Mouse (Mus musculus) ovary, adult 18-20 months (tissue): ENCODE results near the gene Hfe2.
A peak's percentile ranks its signal among the peaks of the same experiment; 100 is the strongest.
"Not testable (repeated sequence)": the region's sequence is repeated elsewhere in the genome, so short reads cannot be mapped to it uniquely, and the experiment has no call there.

Source experiments
- DNase-seq: peaks from one replicate; pipeline ENCODE4 v3.0.0; 2022; ENCODE audit warnings: low spot score, mixed read lengths

Gene Hfe2

GRCm38 (mm10) chr3:96496216-96496615 is 28.8 kb upstream of the Hfe2 start:
- DNase-seq = no peak

DNA sequence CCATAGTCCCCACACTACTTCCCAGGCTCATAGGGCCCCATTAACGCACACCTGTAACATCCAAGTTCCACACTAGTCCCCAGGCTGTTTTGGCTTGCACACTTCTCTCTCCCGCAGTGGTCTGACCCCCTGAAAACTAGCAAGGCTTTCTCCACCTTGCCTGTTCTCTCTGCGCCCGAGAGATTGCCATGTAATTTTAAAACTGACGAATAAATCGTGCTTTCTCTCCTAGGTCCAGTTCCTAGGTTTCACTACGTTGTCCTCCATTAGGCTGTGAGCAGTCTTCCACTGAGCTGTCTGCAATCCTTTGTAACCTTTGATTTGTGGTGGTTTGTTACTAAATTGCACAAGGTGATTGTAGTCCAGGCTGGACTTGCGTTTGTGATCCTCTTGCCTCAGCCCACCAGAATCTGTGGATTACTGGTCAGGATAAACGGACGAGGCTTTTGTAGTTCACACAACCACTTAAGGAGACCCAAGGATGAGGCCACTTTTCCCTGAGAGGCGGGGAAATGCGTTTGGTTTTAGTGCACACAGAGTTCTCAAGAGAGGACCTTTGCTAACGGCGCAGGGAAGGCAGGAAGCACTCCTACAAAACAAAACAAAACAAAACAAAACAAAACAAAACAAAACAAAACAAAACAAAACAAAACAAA is 28.2 kb upstream of the Hfe2 start:
- not testable (repeated sequence) for DNase-seq

GRCm38 (mm10) chr3:96497451-96498028 is 27.4 kb upstream of the Hfe2 start:
- DNase-seq = peak; percentile 39

- DNase-seq = no peak
Measured at GRCm38 (mm10) chr3:96498476-96499245, 26.3 kb upstream of the Hfe2 start.

DNA sequence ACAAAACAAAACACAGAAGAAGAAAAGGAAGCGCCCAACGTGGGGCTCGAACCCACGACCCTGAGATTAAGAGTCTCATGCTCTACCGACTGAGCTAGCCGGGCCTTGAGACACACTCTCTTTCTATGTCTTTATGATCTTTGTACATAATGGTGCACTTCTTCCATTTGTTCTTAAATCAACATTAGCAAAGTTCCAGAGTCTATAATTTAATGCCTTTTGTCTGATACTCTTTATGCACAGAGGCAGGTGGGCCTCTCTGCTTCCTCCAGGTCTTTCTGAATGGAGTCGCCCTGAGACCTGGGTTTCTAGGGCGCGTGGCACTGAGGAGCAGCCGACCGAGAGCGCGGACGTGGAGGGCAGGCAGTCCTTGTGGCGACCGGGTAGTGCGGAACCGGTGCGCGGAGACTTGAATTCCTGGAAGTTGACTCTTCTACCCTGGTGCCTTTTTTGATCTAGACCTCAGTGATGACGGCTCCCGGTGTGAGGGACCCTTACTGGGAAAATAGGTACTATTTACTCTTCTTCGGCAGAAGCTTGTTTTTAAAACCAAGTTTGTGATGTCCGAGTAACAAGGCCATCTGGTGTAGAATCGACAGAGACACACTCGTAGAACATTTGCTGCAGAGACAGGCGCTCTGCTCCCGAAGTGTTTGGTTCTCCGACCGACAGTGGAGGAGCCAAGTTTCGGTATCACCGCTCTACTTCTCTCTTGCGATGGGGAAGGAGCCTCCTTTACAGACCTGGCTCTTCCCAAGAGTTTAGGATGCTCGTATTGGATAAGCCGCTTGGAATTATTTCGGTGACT is 25.3 kb upstream of the Hfe2 start:
- peak; percentile 50 for DNase-seq

DNA sequence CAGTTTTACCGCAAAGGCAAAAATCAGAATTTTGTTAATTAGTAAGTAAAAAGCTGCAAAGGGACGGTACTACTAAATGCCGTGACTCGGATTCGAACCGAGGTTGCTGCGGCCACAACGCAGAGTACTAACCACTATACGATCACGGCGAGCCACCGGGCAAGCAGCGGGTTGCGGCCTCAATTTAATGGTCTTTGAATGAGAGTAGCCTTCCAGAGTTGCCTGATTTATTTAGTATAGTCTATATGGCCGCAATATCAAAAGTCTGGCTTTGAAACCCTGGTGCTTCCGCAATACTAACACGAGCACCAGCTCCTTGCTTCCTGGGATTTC is 24.7 kb upstream of the Hfe2 start:
- peak; percentile 87 for DNase-seq

- peak; percentile 73 for DNase-seq
Measured at GRCm38 (mm10) chr3:96500691-96501265, 24.2 kb upstream of the Hfe2 start.

DNA sequence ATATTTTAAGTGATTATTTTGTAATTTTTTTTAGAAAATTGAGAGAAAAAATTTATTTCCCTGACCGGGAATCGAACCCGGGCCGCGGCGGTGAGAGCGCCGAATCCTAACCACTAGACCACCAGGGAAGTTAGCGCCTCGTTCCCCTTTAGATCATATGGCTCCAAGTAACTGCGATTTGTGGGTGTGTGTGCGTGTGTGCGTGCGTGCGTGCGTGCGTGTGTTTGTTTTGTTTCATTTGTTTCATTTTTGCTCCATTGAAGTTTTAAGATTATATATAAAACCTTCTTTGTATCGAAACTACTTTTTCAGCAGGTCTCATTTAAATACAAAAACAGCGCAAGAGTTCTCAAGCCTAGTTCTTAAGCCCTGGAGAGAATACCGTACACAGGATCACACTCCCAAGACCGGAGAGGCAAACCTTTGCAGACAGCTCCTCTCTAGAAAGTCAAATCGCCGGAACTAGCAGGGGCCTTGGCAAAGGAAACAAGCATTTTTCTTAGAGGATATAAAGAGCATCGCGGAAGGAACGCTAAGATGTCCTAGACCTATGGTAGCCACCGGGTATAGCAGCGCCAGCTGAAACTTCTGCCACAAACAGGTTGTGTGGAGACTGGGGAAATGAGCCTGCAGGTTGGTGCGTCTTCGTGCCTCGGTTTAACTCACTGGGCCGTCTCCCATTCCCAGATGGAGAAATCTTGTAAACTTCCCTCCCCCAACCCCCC is 23.4 kb upstream of the Hfe2 start:
- DNase-seq = peak; percentile 59

- DNase-seq = no peak
Measured at GRCm38 (mm10) chr3:96502181-96503082, 22.5 kb upstream of the Hfe2 start.

- DNase-seq = no peak
Measured at GRCm38 (mm10) chr3:96503083-96503450, 21.9 kb upstream of the Hfe2 start.

- DNase-seq = no peak
Measured at GRCm38 (mm10) chr3:96503946-96504345, 21.0 kb upstream of the Hfe2 start.

DNA sequence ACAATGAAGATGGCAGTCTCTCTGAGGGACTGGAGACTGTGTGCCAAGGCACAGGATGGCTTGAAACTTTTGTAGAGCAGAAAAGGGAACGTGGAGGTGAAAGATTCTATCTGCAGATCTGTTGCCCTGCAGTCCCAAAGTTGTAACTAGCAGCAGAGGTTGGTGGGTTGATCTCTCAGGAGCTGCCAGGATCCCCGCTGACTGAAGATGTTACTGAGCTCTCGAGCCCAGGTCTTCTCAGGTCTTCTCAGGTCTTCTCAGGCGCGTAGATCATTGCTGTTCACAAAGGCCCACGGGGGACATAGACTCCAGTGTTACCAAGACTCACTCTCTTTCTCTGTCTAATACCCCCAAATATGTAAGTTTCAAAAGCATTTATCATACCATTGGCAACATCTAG is 20.0 kb upstream of the Hfe2 start:
- no peak for DNase-seq

GRCm38 (mm10) chr3:96506396-96507047 is 18.4 kb upstream of the Hfe2 start:
- no peak for DNase-seq

- not testable (repeated sequence) for DNase-seq
Measured at GRCm38 (mm10) chr3:96507966-96508365, 17.0 kb upstream of the Hfe2 start.

DNA sequence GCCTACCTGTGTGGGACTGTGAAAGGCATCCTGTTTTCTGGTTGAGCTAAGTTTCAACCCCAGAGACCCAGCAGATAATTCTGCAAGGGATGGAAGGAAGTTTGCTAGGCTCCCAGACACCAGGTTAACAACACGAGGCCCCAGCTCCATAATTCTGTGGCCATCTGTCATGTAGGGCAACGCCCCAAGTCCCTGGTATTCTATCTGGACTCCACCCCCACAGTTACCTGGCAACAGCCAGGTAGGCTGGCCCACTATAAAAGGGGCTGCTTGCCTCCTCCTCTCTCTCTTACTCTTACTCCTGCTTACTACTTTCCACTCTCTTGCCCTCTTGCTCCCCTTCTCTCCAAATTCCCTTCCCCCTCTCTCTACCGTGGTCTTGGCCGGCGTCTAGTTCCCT is 4.8 kb upstream of the Hfe2 start:
- DNase-seq = no peak

DNA sequence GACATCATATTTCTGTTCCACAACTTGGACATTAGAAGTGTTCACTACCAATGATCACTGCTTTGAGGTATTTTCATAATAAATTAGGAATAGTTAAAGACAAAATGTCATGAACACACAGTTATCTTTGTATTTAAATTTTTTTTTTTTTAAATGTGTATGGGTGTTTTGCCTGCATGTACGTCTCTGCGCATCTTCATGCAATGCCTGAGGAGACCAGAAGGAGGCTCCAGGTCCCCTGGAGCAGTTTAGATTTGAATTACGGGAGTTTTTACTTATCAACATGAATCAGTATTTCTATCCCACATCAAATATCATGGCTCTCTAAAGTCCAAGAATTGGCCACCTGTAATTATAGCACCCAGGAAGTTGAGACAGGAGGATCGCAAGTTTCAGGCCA is 2.8 kb upstream of the Hfe2 start:
- no peak for DNase-seq

GRCm38 (mm10) chr3:96524028-96524810 is 753 bp upstream of the Hfe2 start:
- no peak for DNase-seq

- DNase-seq = no peak
Measured at GRCm38 (mm10) chr3:96526013-96526762, 1.2 kb downstream of the Hfe2 start.
